Mouse (Mus musculus) stomach, embryonic 15.5 days (tissue): ENCODE data around the gene Lalba. TPM values are rescaled to one million over a fixed set of nuclear protein-coding genes. Genes with fewer than 3 reads are reported as not detected.
"Not testable (repeated sequence)": the region's sequence is repeated elsewhere in the genome, so short reads cannot be mapped to it uniquely, and the experiment has no call there.

Experiments used
- ATAC-seq: fragments of 200-750 bp; cut with Nextera tagmentation; 2 replicates; pipeline ENCODE4 v1.8.0; 2017; ENCODE audit warnings: low read depth, moderate number of reproducible peaks, moderate TSS enrichment; ENCODE audit not compliant: insufficient read depth, low FRiP score
- H3K27ac ChIP-seq: fragments of 300-500 bp; sonication (generic); 2 replicates; pipeline ENCODE4 v1.5.1; 2015; ENCODE audit warnings: mild to moderate bottlenecking, inconsistent platforms
- H3K27me3 ChIP-seq: fragments of 300-500 bp; sonication (generic); replicated peaks from 2 replicates; pipeline ENCODE4 v1.6.1; 2015; ENCODE audit warnings: inconsistent platforms
- H3K36me3 ChIP-seq: fragments of 300-500 bp; sonication (generic); 2 replicates; pipeline ENCODE4 v1.6.1; 2015; ENCODE audit warnings: inconsistent platforms
- H3K4me1 ChIP-seq: fragments of 300-500 bp; sonication (generic); 2 replicates; pipeline ENCODE4 v1.6.1; 2015; ENCODE audit warnings: inconsistent platforms
- H3K4me2 ChIP-seq: fragments of 300-500 bp; sonication (generic); 2 replicates; pipeline ENCODE4 v1.6.1; 2015; ENCODE audit warnings: mild to moderate bottlenecking, inconsistent platforms
- H3K4me3 ChIP-seq: fragments of 300-500 bp; sonication (generic); replicated peaks from 2 replicates; pipeline ENCODE4 v1.5.1; 2015; ENCODE audit warnings: inconsistent platforms
- H3K9ac ChIP-seq: fragments of 300-500 bp; sonication (generic); 2 replicates; pipeline ENCODE4 v1.6.1; 2015; ENCODE audit warnings: inconsistent platforms
- H3K9me3 ChIP-seq: fragments of 300-500 bp; sonication (generic); 2 replicates; pipeline ENCODE4 v1.6.1; 2016; ENCODE audit warnings: inconsistent platforms
- WGBS: fragments of 180-500 bp; shearing (Covaris S2); methylation state at CpG from one replicate; pipeline ENCODE4 v1.1.7; 2015; 5-methylcytosine and 5-hydroxymethylcytosine counted together
- polyA plus RNA-seq: library from polyadenylated mRNA; unstranded; fragments of >200 nt; fragmentation: Nextera tagmentation; extraction: Ambion mirVana; gene quantifications from 2 replicates; pipeline ENCODE4 v1.2.1, GENCODE M21; 2015

Gene Lalba
- polyA plus RNA-seq: 0.23 TPM in 1 of 2 replicates, not detected in the other

GRCm38 (mm10) chr15:98482701-98483100, at the start of gene Lalba:
Lalba (minus strand) TSS chr15:98482721.
- 49% methylated on average over 3 of the region's 3 CpGs for WGBS
- H3K27me3 ChIP-seq: no peaks in the 10 kb centered on the region
- no peaks in the 10 kb centered on the region for H3K36me3 ChIP-seq
- no peak within 1 kb of the TSS for H3K4me2 ChIP-seq
- no peaks in the 10 kb centered on the region for H3K4me1 ChIP-seq
- no peak within 1 kb of the TSS for H3K27ac ChIP-seq
- no peaks in the 10 kb centered on the region for H3K9me3 ChIP-seq
- no peak for ATAC-seq
- no peak within 1 kb of the TSS for H3K9ac ChIP-seq
- no peak within 1 kb of the TSS for H3K4me3 ChIP-seq

- no peak for ATAC-seq
- H3K36me3 ChIP-seq: peaks cover 25% of the 10 kb centered on the region
- H3K27me3 ChIP-seq: no peaks in the 10 kb centered on the region
- peaks cover 7% of the 10 kb centered on the region; the same call in 1 of the 2 replicates for H3K4me1 ChIP-seq
- no peaks in the 10 kb centered on the region for H3K9me3 ChIP-seq
- peak overlapping the region; percentile 61 for H3K4me2 ChIP-seq
- H3K9ac ChIP-seq: no peak overlapping the region
- WGBS: 21% methylated on average over 5 of the region's 5 CpGs
- no peak overlapping the region for H3K27ac ChIP-seq
- peak overlapping the region; percentile 91 for H3K4me3 ChIP-seq
Observed at GRCm38 (mm10) chr15:98532281-98532680, 49.8 kb upstream of the Lalba start.

GRCm38 (mm10) chr15:98528066-98528563, 45.6 kb upstream of the Lalba start:
- 88% methylated on average over 5 of the region's 5 CpGs for WGBS
- Histone ChIP-seq H3K9me3 (no peaks in the 10 kb centered on the region), H3K27me3 (no peaks in the 10 kb centered on the region), H3K4me2 (no peak overlapping the region), H3K4me3 (no peak overlapping the region), H3K36me3 (peaks cover 51% of the 10 kb centered on the region), H3K4me1 (peaks cover 7% of the 10 kb centered on the region; the same call in 1 of the 2 replicates), H3K27ac (no peak overlapping the region), H3K9ac (no peak overlapping the region)
- no peak for ATAC-seq

GRCm38 (mm10) chr15:98527056-98527771, 44.7 kb upstream of the Lalba start:
- Histone ChIP-seq H3K4me3 (no peak overlapping the region), H3K27ac (no peak overlapping the region), H3K4me1 (peaks cover under 1% of the 10 kb centered on the region; the same call in 1 of the 2 replicates), H3K4me2 (no peak overlapping the region), H3K27me3 (no peaks in the 10 kb centered on the region), H3K36me3 (peaks cover 56% of the 10 kb centered on the region), H3K9ac (no peak overlapping the region), H3K9me3 (no peaks in the 10 kb centered on the region)
- no peak for ATAC-seq
- WGBS: 97% methylated on average over 5 of the region's 5 CpGs

- 76% methylated on average over 5 of the region's 5 CpGs for WGBS
- H3K36me3 ChIP-seq: peaks cover 58% of the 10 kb centered on the region
- H3K9ac ChIP-seq: no peak overlapping the region
- H3K27me3 ChIP-seq: no peaks in the 10 kb centered on the region
- no peak overlapping the region for H3K4me2 ChIP-seq
- H3K4me1 ChIP-seq: no peaks in the 10 kb centered on the region
- ATAC-seq: no peak; the same call in 1 of the 2 replicates
- no peak overlapping the region for H3K27ac ChIP-seq
- no peaks in the 10 kb centered on the region for H3K9me3 ChIP-seq
- H3K4me3 ChIP-seq: no peak overlapping the region
Observed at GRCm38 (mm10) chr15:98526057-98526456, 43.5 kb upstream of the Lalba start.

- Histone ChIP-seq H3K9me3 (no peaks in the 10 kb centered on the region), H3K27me3 (no peaks in the 10 kb centered on the region), H3K4me2 (no peak overlapping the region), H3K4me3 (no peak overlapping the region), H3K4me1 (no peaks in the 10 kb centered on the region), H3K27ac (no peak overlapping the region), H3K9ac (no peak overlapping the region), H3K36me3 (peaks cover 46% of the 10 kb centered on the region)
- no peak for ATAC-seq
- WGBS: 88% methylated on average over 3 of the region's 3 CpGs
Observed at GRCm38 (mm10) chr15:98521245-98521644, 38.7 kb upstream of the Lalba start.

- H3K4me3 ChIP-seq: no peak overlapping the region
- no peaks in the 10 kb centered on the region for H3K9me3 ChIP-seq
- no peaks in the 10 kb centered on the region for H3K4me1 ChIP-seq
- no peak overlapping the region for H3K4me2 ChIP-seq
- H3K9ac ChIP-seq: no peak overlapping the region
- no peak for ATAC-seq
- WGBS: 69% methylated on average over 16 of the region's 16 CpGs
- H3K27me3 ChIP-seq: no peaks in the 10 kb centered on the region
- H3K27ac ChIP-seq: no peak overlapping the region
- peaks cover 22% of the 10 kb centered on the region for H3K36me3 ChIP-seq
Observed at GRCm38 (mm10) chr15:98517380-98518355, 35.1 kb upstream of the Lalba start.

- not testable (repeated sequence) for H3K27me3 ChIP-seq, H3K36me3 ChIP-seq, H3K4me2 ChIP-seq, H3K4me3 ChIP-seq, H3K9ac ChIP-seq, H3K27ac ChIP-seq, H3K4me1 ChIP-seq, H3K9me3 ChIP-seq, ATAC-seq
- WGBS: 77% methylated on average over 2 of the region's 2 CpGs
Observed at GRCm38 (mm10) chr15:98514845-98515244, 32.3 kb upstream of the Lalba start.

GRCm38 (mm10) chr15:98514146-98514545, 31.6 kb upstream of the Lalba start:
- H3K27me3 ChIP-seq: no peaks in the 10 kb centered on the region

GRCm38 (mm10) chr15:98513676-98514075, 31.2 kb upstream of the Lalba start:
- not testable (repeated sequence) for H3K9me3 ChIP-seq, H3K4me2 ChIP-seq, H3K4me3 ChIP-seq, H3K4me1 ChIP-seq, H3K36me3 ChIP-seq, ATAC-seq, H3K27me3 ChIP-seq, H3K27ac ChIP-seq, H3K9ac ChIP-seq
- 70% methylated on average over 3 of the region's 3 CpGs for WGBS

More at GRCm38 (mm10) chr15:98514146-98514545, 31.6 kb upstream of the Lalba start:
- H3K9me3 ChIP-seq: no peaks in the 10 kb centered on the region
- 82% methylated on average over 8 of the region's 8 CpGs for WGBS
- H3K27ac ChIP-seq: no peak overlapping the region
- no peaks in the 10 kb centered on the region for H3K36me3 ChIP-seq
- H3K4me1 ChIP-seq: peaks cover 4% of the 10 kb centered on the region
- H3K9ac ChIP-seq: no peak overlapping the region
- H3K4me3 ChIP-seq: no peak overlapping the region
- no peak overlapping the region for H3K4me2 ChIP-seq
- no peak for ATAC-seq

- no peak for ATAC-seq
- Histone ChIP-seq H3K4me2 (no peak overlapping the region), H3K27me3 (no peaks in the 10 kb centered on the region), H3K27ac (no peak overlapping the region), H3K4me3 (no peak overlapping the region), H3K4me1 (peaks cover 4% of the 10 kb centered on the region), H3K9me3 (no peaks in the 10 kb centered on the region), H3K36me3 (no peaks in the 10 kb centered on the region), H3K9ac (no peak overlapping the region)
- WGBS: 29% methylated on average over 17 of the region's 17 CpGs
Observed at GRCm38 (mm10) chr15:98512799-98513321, 30.3 kb upstream of the Lalba start.
